Mouse (Mus musculus) cerebellum, postnatal 14 days (tissue): ENCODE results near the gene Dctpp1.
A peak's percentile ranks its signal among the peaks of the same experiment; 100 is the strongest.

ENCODE experiments used
- DNase-seq, 2 experiments: peaks; one replicate each; pipeline ENCODE4 v3.0.0; 2021; ENCODE audit warnings: mixed read lengths in 2 of 2

Gene Dctpp1

DNA sequence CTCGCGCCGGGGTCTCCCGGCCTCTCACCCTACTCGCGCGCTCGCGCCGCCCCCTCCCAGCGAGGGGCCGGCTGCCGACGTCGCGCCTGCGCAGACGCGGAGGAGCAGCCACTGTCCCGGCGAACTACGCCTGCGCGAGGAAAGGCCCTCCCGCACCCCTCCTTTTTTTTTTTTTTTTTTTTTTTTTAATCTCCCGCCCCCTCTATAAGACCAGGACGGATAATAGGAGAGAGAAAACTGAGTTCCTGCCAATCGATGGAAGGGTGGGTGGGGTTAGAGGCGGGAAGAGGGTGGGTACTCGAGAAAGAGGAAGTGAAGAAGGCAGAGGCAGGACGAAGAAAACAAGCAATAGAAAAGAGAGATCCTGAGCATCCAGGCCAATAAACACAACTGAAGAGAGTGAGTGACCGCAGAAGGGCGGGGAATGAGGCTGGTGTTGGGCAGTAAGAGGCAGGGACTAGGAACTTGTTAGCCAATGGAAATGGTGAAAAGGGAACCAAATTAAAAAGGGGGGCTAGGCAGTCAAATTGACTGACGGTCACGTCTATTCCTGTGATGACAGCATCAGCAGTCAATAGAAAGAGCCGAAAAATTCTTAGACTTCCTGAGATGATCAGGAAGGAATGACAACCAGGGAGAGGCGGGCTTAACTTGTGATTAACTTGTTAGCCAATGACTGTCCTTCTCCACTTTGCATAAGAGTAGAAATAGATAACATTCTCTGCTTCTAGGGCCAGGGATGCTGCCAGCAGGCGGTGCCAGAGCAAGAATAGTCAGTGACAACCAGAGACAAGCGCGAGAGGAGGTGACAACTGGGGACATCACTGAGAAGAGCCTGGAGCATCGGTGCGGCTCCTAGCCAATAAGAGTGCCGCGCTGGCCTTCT is 51.7 kb downstream of the Dctpp1 start, which contains the start of gene Mylpf:
Gene Mylpf, plus strand, starts transcription at position 338 of the 886 bp plus-strand sequence.
- peak; percentile 96 to 97 for DNase-seq

DNA sequence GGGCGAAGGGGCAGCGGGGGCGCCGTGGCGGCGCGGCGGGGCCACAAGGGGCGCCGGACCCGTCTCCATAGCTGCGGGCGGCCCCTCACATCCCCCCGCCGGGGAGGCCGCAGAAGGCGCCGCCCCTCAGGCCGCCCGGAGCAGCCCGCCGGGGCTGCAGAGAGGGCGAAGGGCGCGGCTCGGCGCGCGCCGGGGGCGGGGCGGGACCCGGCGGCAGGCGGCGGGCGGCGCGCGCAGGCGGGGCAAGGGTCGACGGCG is 52.3 kb downstream of the Dctpp1 start, which contains the start of gene Tbc1d10b:
Gene Tbc1d10b, minus strand, starts transcription at position 174 of the 258 bp plus-strand sequence.
- no peak for DNase-seq

DNA sequence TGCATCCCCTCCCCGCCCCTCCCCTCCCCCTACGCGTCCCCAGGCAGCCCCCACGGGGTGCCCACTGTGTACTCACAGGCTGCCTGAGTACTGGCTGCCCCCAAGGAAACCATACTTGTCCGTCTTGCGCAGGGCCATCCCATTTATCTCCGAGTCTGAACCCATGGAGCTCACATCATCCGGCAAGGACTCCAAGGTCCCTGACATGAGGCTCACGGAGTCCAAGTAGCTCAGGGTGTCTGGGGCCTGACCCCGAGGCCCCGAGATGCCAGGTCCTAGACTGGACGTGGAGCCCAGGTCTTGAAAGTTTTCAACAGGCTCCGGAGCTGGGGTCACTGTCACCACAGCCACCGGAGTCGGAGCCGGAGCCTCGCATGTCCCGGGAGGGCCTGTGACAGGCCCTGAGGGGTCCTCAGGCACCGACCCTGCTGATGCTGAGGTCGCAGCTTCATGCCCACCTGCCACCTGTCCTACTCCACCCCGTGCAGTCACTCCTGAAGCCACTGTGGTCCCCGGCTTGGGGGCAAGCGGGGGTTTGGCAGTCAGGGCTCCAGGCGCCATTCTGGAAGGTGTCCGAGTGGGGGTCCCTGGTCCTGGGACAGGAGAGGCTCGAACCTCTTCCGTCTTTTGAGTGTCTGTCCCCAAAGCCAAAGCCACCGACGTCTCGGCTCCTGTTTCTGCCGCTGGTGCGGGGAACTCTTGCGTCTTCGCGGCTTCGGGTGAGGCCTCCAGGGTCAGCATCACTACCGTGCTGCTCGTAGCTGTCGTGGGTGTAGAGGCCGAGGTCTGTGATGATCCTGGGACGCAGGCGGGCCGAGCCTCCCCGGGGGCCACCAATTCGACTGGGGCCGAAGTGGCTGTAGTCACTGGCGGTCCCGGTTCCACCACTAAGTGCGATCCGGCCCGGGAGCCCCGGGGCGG is 52.9 kb downstream of the Dctpp1 start:
- peak; percentile 53 to 64 for DNase-seq
